Mouse (Mus musculus): ENCODE results near the gene Ube2a.

- TF ChIP-seq CTCF (IDR thresholded peaks at IDR 0.05; ENCODE audit: low read depth, low read length) (no peak), GATA1 (IDR thresholded peaks at IDR 0.05; ENCODE audit: borderline replicate concordance, low read length) (no peak), TAL1 (conservative IDR thresholded peaks at IDR 0.05; ENCODE audit: low read depth, low read length) (no peak), POLR2AphosphoS5 (IDR thresholded peaks at IDR 0.05; ENCODE audit: insufficient replicate concordance, low read depth, low read length) (no peak), GATA2 (IDR thresholded peaks at IDR 0.05; ENCODE audit: borderline replicate concordance, low read depth, low read length) (no peak)
These were observed 47.6 kb downstream of the Ube2a start for GRCm38 (mm10) chrX:36921346-36921745.

All from G1E (cell line).